Mouse (Mus musculus): Measurements from ENCODE around the gene Nepro. TPM values are rescaled to one million over a fixed set of nuclear protein-coding genes. Genes with fewer than 3 reads are reported as not detected.

Gene Nepro
- polyA plus RNA-seq, 1 experiment from 2014 or later = 13.2 TPM

DNA sequence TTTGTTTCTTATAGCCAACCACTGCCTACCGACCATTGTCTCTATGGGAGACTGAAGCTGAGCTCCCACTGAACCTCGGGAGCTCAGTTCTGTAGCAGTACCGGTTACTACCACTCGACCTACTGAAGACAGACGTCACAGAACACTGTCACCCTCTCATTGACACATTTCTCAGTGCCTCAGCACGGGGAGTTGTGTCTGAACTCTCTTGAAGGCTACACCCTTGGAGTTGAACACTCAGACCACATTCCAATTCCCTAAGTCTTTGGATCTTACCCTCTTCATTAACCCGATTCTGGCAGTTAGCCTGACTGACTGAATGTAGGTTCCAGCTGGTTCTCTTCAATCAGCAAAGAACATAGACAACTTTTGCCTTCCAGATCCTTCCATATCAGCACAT lies 4.8 kb upstream of the Nepro start:
- ATAC-seq (replicated peaks; ENCODE audit: low FRiP score) = no peak
- 79% methylated on average over 7 of the region's 7 CpGs for WGBS
- H3K4me3 ChIP-seq (ENCODE audit: low read depth, low read length) = no peak overlapping the region

DNA sequence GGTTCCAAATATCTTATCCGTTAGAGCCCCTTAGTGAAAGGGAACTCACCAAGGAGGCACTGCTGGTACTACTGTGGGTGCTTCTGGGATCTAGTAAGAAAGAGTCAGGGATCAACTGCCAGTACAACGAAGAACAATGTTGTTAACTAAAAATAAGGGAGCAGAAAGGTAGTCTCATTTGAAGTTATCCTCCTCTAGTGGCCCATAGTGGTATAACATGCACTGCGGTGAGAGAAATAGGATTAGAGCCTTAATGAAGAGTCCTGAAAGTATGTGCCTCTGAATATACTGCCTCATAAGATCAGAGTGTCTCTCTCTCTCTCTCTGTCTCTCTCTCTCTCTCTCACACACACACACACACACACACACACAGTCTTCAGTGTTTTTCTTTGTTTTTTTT lies 3.6 kb upstream of the Nepro start:
- H3K9ac ChIP-seq (ENCODE audit: low read length) = no peak overlapping the region
- H3K9me3 ChIP-seq (ENCODE audit: control insufficient read depth, low read length) = no peaks in the 10 kb centered on the region
- H3K4me2 ChIP-seq (ENCODE audit: low read depth, low read length, severe bottlenecking) = no peak overlapping the region
- H3K36me3 ChIP-seq (ENCODE audit: control insufficient read depth, insufficient read depth, low read length) = no peaks in the 10 kb centered on the region; the same call in 1 of the 2 replicates
- no peak overlapping the region for H3K4me3 ChIP-seq (ENCODE audit: low read depth, low read length)
- ATAC-seq (replicated peaks; ENCODE audit: low FRiP score) (no peak), DNase-seq (ENCODE audit: low spot score) (no peak)
- 76% methylated on average over 3 of the region's 3 CpGs for WGBS
- no peak overlapping the region for H3K27ac ChIP-seq (ENCODE audit: low read depth, low read length)
- H3K27me3 ChIP-seq (ENCODE audit: control insufficient read depth, insufficient read depth, low read length) = no peaks in the 10 kb centered on the region
- H3K4me1 ChIP-seq (replicated peaks; ENCODE audit: control insufficient read depth, insufficient read depth, low read length) = peaks cover 5% of the 10 kb centered on the region; the same call in 1 of the 2 replicates

More for the DNA sequence above, 4.8 kb upstream of the Nepro start:
- no peak overlapping the region for H3K4me2 ChIP-seq (ENCODE audit: low read depth, low read length, severe bottlenecking)
- H3K9ac ChIP-seq (ENCODE audit: low read length) = no peak overlapping the region
- no peaks in the 10 kb centered on the region for H3K27me3 ChIP-seq (ENCODE audit: control insufficient read depth, insufficient read depth, low read length)
- peaks cover 5% of the 10 kb centered on the region; the same call in 1 of the 2 replicates for H3K4me1 ChIP-seq (replicated peaks; ENCODE audit: control insufficient read depth, insufficient read depth, low read length)
- no peak for DNase-seq (ENCODE audit: low spot score)
- H3K9me3 ChIP-seq (ENCODE audit: control insufficient read depth, low read length) = no peaks in the 10 kb centered on the region
- no peak overlapping the region for H3K27ac ChIP-seq (ENCODE audit: low read depth, low read length)
- H3K36me3 ChIP-seq (ENCODE audit: control insufficient read depth, insufficient read depth, low read length) = no peaks in the 10 kb centered on the region; the same call in 1 of the 2 replicates

DNA sequence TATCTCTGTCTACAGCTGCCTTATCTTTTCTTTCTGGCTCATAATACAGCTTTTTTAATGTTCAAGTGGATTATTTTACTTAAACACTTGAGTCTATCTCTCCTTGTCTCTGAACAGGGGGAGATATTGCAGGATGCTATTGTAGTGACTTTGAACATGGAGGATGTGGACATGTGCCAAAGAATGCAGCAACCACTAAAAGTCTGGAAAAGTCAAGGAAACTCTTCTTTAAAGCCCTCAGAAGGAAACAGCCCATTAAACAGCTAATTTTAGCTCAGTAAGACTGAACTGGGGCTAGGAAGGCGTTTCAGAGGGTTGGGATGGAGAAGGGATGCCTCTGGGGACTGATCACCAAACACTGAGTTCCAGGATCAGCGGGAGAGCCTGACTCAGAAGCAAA lies 1.4 kb upstream of the Nepro start:
- Histone ChIP-seq H3K36me3 (ENCODE audit: control insufficient read depth, insufficient read depth, low read length) (no peaks in the 10 kb centered on the region; the same call in 1 of the 2 replicates), H3K4me3 (ENCODE audit: low read depth, low read length) (no peak overlapping the region), H3K4me2 (ENCODE audit: low read depth, low read length, severe bottlenecking) (no peak overlapping the region), H3K27ac (ENCODE audit: low read depth, low read length) (no peak overlapping the region), H3K9ac (ENCODE audit: low read length) (no peak overlapping the region), H3K27me3 (ENCODE audit: control insufficient read depth, insufficient read depth, low read length) (no peaks in the 10 kb centered on the region), H3K4me1 (replicated peaks; ENCODE audit: control insufficient read depth, insufficient read depth, low read length) (peaks cover 2% of the 10 kb centered on the region; the same call in 1 of the 2 replicates), H3K9me3 (ENCODE audit: control insufficient read depth, low read length) (no peaks in the 10 kb centered on the region)
- ATAC-seq (replicated peaks; ENCODE audit: low FRiP score) = no peak
- DNase-seq (ENCODE audit: low spot score) = no peak
- WGBS = 89% methylated on average over 2 of the region's 2 CpGs

DNA sequence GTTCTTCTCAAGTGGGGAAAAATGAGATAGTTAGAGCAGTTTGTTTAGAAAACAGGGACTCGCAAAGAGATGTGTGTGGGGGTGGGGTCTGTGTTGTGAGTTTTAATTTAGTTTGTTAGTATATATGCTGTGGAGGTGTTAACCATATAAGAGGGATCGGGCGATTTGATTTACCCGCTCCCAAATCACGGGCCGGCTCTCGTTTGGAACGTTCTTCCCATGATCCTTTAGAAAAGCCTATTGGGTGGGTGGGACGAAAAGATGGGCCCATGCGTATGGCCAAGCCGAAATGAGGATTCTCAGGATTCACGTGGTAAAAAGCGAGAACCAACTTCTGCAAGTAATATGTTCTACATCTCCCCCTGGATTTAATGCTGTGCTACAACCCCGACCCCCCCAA lies 746 bp downstream of the Nepro start:
- peak overlapping the region; percentile 91 for H3K9ac ChIP-seq (ENCODE audit: low read length)

DNA sequence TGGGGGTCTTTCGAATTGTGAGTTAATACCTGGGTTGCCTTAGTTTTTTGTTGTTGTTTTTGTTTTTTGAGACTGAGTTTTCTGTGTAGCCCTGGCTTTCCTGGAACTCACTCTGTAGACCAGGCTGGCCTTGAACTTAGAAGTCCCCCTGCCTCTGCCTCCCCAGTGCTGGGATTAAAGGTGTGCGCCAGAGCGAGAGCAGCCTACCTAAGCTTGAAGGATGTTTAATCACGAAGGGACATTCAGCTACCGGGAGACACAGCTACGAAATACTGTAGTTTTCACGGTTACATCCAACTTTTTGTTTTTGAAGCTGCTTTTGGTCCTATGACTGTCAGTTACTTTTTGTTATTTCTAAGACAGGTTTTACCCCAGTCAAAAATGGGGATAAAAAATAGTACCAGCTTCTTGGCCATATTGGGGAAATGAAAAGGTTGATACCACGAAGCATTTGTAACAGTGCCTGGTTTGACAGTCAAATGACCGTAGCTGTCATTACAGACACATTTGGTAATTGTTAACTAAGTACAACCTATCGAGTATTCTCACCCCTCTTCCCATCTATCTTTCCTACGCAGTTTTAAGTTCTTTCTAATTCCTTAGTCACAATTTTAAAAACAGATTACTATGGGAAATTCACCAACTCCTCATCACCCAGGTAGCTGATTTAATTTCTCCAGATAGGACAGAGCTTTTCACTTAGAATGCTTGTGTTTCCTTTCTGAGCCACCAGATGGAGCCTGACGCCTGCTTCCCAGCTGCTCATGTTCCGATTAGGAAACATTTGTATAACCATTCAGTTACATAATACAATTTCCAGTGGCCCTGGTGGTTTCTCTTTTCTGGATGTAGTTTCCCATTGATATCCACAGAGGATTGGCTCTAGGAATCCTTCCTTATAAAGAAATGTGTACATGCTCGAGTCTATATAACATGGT lies 1.5 kb downstream of the Nepro start:
- Histone ChIP-seq H3K27me3 (ENCODE audit: control insufficient read depth, insufficient read depth, low read length) (no peaks in the 10 kb centered on the region), H3K36me3 (ENCODE audit: control insufficient read depth, insufficient read depth, low read length) (no peaks in the 10 kb centered on the region; the same call in 1 of the 2 replicates), H3K9ac (ENCODE audit: low read length) (peak overlapping the region; percentile 91; the same call in 1 of the 2 replicates), H3K9me3 (ENCODE audit: control insufficient read depth, low read length) (no peaks in the 10 kb centered on the region), H3K4me3 (ENCODE audit: low read depth, low read length) (peak overlapping the region; percentile 85), H3K27ac (ENCODE audit: low read depth, low read length) (no peak overlapping the region), H3K4me1 (replicated peaks; ENCODE audit: control insufficient read depth, insufficient read depth, low read length) (peaks cover 2% of the 10 kb centered on the region; the same call in 1 of the 2 replicates), H3K4me2 (ENCODE audit: low read depth, low read length, severe bottlenecking) (peak overlapping the region; percentile 78)
- DNase-seq (ENCODE audit: low spot score) (peak; percentile 57), ATAC-seq (replicated peaks; ENCODE audit: low FRiP score) (no peak)
- WGBS = 51% methylated on average over 14 of the region's 14 CpGs

More for the DNA sequence above, 746 bp downstream of the Nepro start:
- peak; percentile 76 for DNase-seq (ENCODE audit: low spot score)
- peak overlapping the region; percentile 85 for H3K4me3 ChIP-seq (ENCODE audit: low read depth, low read length)
- H3K36me3 ChIP-seq (ENCODE audit: control insufficient read depth, insufficient read depth, low read length) = no peaks in the 10 kb centered on the region; the same call in 1 of the 2 replicates
- ATAC-seq (replicated peaks; ENCODE audit: low FRiP score) = peak; percentile 34
- H3K27ac ChIP-seq (ENCODE audit: low read depth, low read length) = peak overlapping the region; percentile 58
- 0% methylated on average over 14 of the region's 14 CpGs for WGBS
- H3K27me3 ChIP-seq (ENCODE audit: control insufficient read depth, insufficient read depth, low read length) = no peaks in the 10 kb centered on the region
- H3K4me2 ChIP-seq (ENCODE audit: low read depth, low read length, severe bottlenecking) = peak overlapping the region; percentile 78
- H3K4me1 ChIP-seq (replicated peaks; ENCODE audit: control insufficient read depth, insufficient read depth, low read length) = peaks cover 2% of the 10 kb centered on the region; the same call in 1 of the 2 replicates
- no peaks in the 10 kb centered on the region for H3K9me3 ChIP-seq (ENCODE audit: control insufficient read depth, low read length)

DNA sequence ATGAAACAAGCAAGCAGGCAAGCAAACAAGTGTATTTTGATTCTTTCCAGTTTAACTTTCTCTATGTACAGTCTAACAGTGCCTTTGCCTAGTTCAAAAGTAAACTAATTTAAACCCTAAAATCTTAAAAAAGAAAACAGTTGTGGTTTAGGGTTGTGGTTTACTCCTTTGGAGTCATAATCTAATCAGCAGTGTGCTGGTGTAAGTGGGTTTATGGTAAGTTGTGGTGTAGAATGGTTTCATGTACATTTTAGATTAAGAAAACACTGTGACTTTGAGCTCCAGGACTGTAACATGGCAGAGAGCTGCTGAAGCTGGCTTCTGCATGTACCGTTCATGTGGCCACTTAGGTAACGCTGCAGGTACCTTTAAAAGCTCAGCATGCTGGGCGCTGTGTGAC lies 3.4 kb downstream of the Nepro start:
- no peak for ATAC-seq (replicated peaks; ENCODE audit: low FRiP score)
- H3K27ac ChIP-seq (ENCODE audit: low read depth, low read length) = no peak overlapping the region
- 99% methylated on average over 3 of the region's 3 CpGs for WGBS
- H3K27me3 ChIP-seq (ENCODE audit: control insufficient read depth, insufficient read depth, low read length) = no peaks in the 10 kb centered on the region
- H3K36me3 ChIP-seq (ENCODE audit: control insufficient read depth, insufficient read depth, low read length) = peaks cover 5% of the 10 kb centered on the region; the same call in 1 of the 2 replicates
- no peak overlapping the region for H3K9ac ChIP-seq (ENCODE audit: low read length)
- no peak overlapping the region for H3K4me2 ChIP-seq (ENCODE audit: low read depth, low read length, severe bottlenecking)
- no peak overlapping the region for H3K4me3 ChIP-seq (ENCODE audit: low read depth, low read length)
- peaks cover 2% of the 10 kb centered on the region; the same call in 1 of the 2 replicates for H3K4me1 ChIP-seq (replicated peaks; ENCODE audit: control insufficient read depth, insufficient read depth, low read length)
- DNase-seq (ENCODE audit: low spot score) = no peak
- H3K9me3 ChIP-seq (ENCODE audit: control insufficient read depth, low read length) = no peaks in the 10 kb centered on the region

DNA sequence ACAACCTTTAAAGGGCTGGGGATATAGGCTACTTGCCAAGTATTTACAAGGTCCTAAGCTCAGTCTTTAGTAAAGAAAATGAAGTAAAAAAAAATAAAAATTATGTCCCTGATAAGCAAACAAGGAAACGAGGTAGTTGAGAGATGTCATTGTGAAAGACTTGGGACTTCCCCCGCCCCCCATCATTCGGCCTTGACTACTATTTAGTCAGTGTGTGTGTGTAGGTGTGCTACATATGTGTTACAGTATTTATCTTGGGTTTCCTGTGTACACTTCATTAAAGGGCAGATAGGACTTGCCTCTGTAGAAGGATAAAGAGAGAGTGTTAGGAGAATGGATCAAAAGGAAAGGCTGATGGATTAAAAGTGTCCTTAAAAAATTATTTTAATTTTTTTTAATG lies 10.0 kb downstream of the Nepro start:
- Histone ChIP-seq H3K9ac (ENCODE audit: low read length) (no peak overlapping the region), H3K4me1 (replicated peaks; ENCODE audit: control insufficient read depth, insufficient read depth, low read length) (no peaks in the 10 kb centered on the region), H3K4me3 (ENCODE audit: low read depth, low read length) (no peak overlapping the region), H3K27me3 (ENCODE audit: control insufficient read depth, insufficient read depth, low read length) (no peaks in the 10 kb centered on the region), H3K9me3 (ENCODE audit: control insufficient read depth, low read length) (no peaks in the 10 kb centered on the region), H3K27ac (ENCODE audit: low read depth, low read length) (no peak overlapping the region), H3K36me3 (ENCODE audit: control insufficient read depth, insufficient read depth, low read length) (peaks cover 15% of the 10 kb centered on the region), H3K4me2 (ENCODE audit: low read depth, low read length, severe bottlenecking) (no peak overlapping the region)
- DNase-seq (ENCODE audit: low spot score) (no peak), ATAC-seq (replicated peaks; ENCODE audit: low FRiP score) (no peak)
- 94% methylated on average over 3 of the region's 3 CpGs for WGBS

DNA sequence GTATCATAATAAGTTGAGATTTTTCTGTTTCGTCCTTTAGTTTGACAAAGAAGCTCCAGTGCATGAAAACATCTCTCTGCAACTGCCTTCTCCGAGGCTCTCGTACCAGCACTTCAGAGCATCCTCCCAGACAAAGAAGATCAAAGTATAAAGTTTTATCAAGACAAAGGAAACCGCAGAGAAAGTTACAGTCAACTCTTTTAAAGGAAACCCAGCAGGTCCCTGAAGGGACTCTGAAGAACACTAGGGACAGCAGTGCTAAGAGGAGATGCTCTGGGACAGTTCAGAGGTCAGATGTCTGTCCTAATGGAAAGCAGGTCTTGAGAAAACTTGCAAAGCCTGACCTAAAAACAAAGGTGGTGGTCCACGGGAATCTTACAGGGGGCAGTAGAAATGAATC lies 11.6 kb downstream of the Nepro start:
- Histone ChIP-seq H3K4me3 (ENCODE audit: low read depth, low read length) (no peak overlapping the region), H3K4me2 (ENCODE audit: low read depth, low read length, severe bottlenecking) (no peak overlapping the region), H3K9me3 (ENCODE audit: control insufficient read depth, low read length) (no peaks in the 10 kb centered on the region), H3K9ac (ENCODE audit: low read length) (no peak overlapping the region), H3K36me3 (ENCODE audit: control insufficient read depth, insufficient read depth, low read length) (peaks cover 15% of the 10 kb centered on the region), H3K27me3 (ENCODE audit: control insufficient read depth, insufficient read depth, low read length) (no peaks in the 10 kb centered on the region), H3K27ac (ENCODE audit: low read depth, low read length) (no peak overlapping the region), H3K4me1 (replicated peaks; ENCODE audit: control insufficient read depth, insufficient read depth, low read length) (no peaks in the 10 kb centered on the region)
- ATAC-seq (replicated peaks; ENCODE audit: low FRiP score) (no peak), DNase-seq (ENCODE audit: low spot score) (no peak)
- 87% methylated on average over 5 of the region's 5 CpGs for WGBS
